In genomic region chr7:6285842-6286705, GRCm38 (mm10) we compare ENCODE assay signal across 8 mouse cellular contexts. TPM values are rescaled to one million over a fixed set of nuclear protein-coding genes. Genes with fewer than 3 reads are reported as not detected.
DNase-seq lines count a peak whose midpoint lies in the region; ATAC-seq lines count a peak whose summit lies in the region.

Zfp667 (plus strand) TSS chr7:6286579.

- H3K4me1 ChIP-seq in heart, embryonic 14.5 days (ENCODE audit: control insufficient read depth in 2 of 2, insufficient read depth in 2 of 2, low read length in 2 of 2), result peaks cover 5 to 11% of the 10 kb centered on the region in 2 experiments; a peak in 3 of 4 replicates
- peaks cover 48% of the 10 kb centered on the region for H3K4me1 ChIP-seq in liver, embryonic 13.5 days (replicated peaks)
- H3K4me1 ChIP-seq in stomach, embryonic 16.5 days (ENCODE audit: control insufficient read depth, insufficient read depth, low read length), result peaks cover 15% of the 10 kb centered on the region

- H3K9me3 ChIP-seq in heart, embryonic 14.5 days (ENCODE audit: control insufficient read depth, low read length), result no peaks in the 10 kb centered on the region
- no peaks in the 10 kb centered on the region for H3K9me3 ChIP-seq in liver, embryonic 13.5 days (replicated peaks)
- H3K9me3 ChIP-seq in stomach, embryonic 16.5 days (replicated peaks; ENCODE audit: control insufficient read depth, low read length), result no peaks in the 10 kb centered on the region

- H3K4me3 ChIP-seq in heart, embryonic 14.5 days (ENCODE audit: control insufficient read depth in 1 of 2, insufficient read depth in 1 of 2, low read depth in 1 of 2, low read length in 2 of 2), result peak within 1 kb of the TSS; percentile 43 to 54
- peak within 1 kb of the TSS; percentile 71 for H3K4me3 ChIP-seq in liver, embryonic 13.5 days (replicated peaks)
- peak within 1 kb of the TSS; percentile 52 for H3K4me3 ChIP-seq in stomach, embryonic 16.5 days (replicated peaks; ENCODE audit: low read length)

- peak within 1 kb of the TSS; percentile 71 to 79 for H3K27ac ChIP-seq in heart, embryonic 14.5 days (replicated peaks in 1 of 2; ENCODE audit: control insufficient read depth in 1 of 2, insufficient read depth in 1 of 2, low read depth in 2 of 2, low read length in 2 of 2)
- peak within 1 kb of the TSS; percentile 76 for H3K27ac ChIP-seq in liver, embryonic 13.5 days
- H3K27ac ChIP-seq in stomach, embryonic 16.5 days (ENCODE audit: low read length), result peak within 1 kb of the TSS; percentile 69

- ATAC-seq in erythroid progenitor cell, adult 5-6 weeks (replicated peaks; ENCODE audit: low FRiP score, poor library complexity, severe bottlenecking), result peak; percentile 82
- peak; percentile 90 for ATAC-seq in heart, embryonic 14.5 days (ENCODE audit: insufficient number of reproducible peaks, insufficient read depth, low FRiP score, low read depth)
- peak; percentile 83 for ATAC-seq in liver, embryonic 13.5 days (ENCODE audit: low read depth)
- peak; percentile 91 for ATAC-seq in stomach, embryonic 16.5 days (ENCODE audit: insufficient read depth, low FRiP score)

- H3K4me2 ChIP-seq in heart, embryonic 14.5 days (ENCODE audit: low read length), result peak within 1 kb of the TSS; percentile 83
- peak within 1 kb of the TSS; percentile 82 for H3K4me2 ChIP-seq in liver, embryonic 13.5 days
- H3K4me2 ChIP-seq in stomach, embryonic 16.5 days (ENCODE audit: low read depth, low read length), result peak within 1 kb of the TSS; percentile 78

- H3K36me3 ChIP-seq in heart, embryonic 14.5 days (ENCODE audit: control insufficient read depth, insufficient read depth, low read length), result no peaks in the 10 kb centered on the region
- peaks cover 3% of the 10 kb centered on the region; the same call in 1 of the 2 replicates for H3K36me3 ChIP-seq in liver, embryonic 13.5 days
- H3K36me3 ChIP-seq in stomach, embryonic 16.5 days (ENCODE audit: control insufficient read depth, insufficient read depth, low read length), result no peaks in the 10 kb centered on the region

- H3K27me3 ChIP-seq in heart, embryonic 14.5 days (ENCODE audit: control insufficient read depth, insufficient read depth, low read length), result no peaks in the 10 kb centered on the region
- no peaks in the 10 kb centered on the region for H3K27me3 ChIP-seq in liver, embryonic 13.5 days
- no peaks in the 10 kb centered on the region for H3K27me3 ChIP-seq in stomach, embryonic 16.5 days (ENCODE audit: control insufficient read depth, insufficient read depth, low read length)

- DNase-seq in CD4-positive helper T cell, adult 2 months (ENCODE audit: low read depth, low spot score), result peak; percentile 97
- peak; percentile 92 for DNase-seq in brain, embryonic 18.5 days (ENCODE audit: low read depth, low spot score)
- DNase-seq in kidney, postnatal 14 days, result peak; percentile 99
- peak; percentile 96 for DNase-seq in liver, embryonic 13.5 days
- DNase-seq in neural tube, embryonic 10.5 days (ENCODE audit: extremely low spot score, low spot score), result peak; percentile 96

- 4% methylated on average over 50 of the region's 50 CpGs for whole genome bisulfite sequencing in heart, embryonic 14.5 days
- 3% methylated on average over 50 of the region's 50 CpGs for WGBS in liver, embryonic 13.5 days (ENCODE audit: insufficient replicate concordance)
- WGBS in stomach, embryonic 16.5 days, result 3% methylated on average over 47 of the region's 50 CpGs

- peak within 1 kb of the TSS; percentile 72 for H3K9ac ChIP-seq in heart, embryonic 14.5 days (ENCODE audit: low read length)
- H3K9ac ChIP-seq in liver, embryonic 13.5 days, result peak within 1 kb of the TSS; percentile 75
- peak within 1 kb of the TSS; percentile 73 for H3K9ac ChIP-seq in stomach, embryonic 16.5 days (ENCODE audit: low read length)

RNA-seq across cellular contexts. Expression of gene Zfp667, which starts in this region (rescaled TPM):
- not detected in 2 replicates for total RNA-seq in erythroid progenitor cell, adult 5-6 weeks (2015; ENCODE audit: low replicate concordance)
- not detected in 2 replicates for total RNA-seq in erythroid progenitor cell, adult 5-6 weeks (2017; ENCODE audit: low replicate concordance)
- polyA plus RNA-seq in heart, embryonic 14.5 days (2014; fragmentation: Nextera tagmentation; extraction: Ambion mirVana), result 3.4 and 3.5 TPM in 2 replicates
- polyA plus RNA-seq in liver, embryonic 13.5 days (2015; fragmentation: Nextera tagmentation; extraction: Ambion mirVana), result 7.1 and 7.6 TPM in 2 replicates
- 7.4 and 9.8 TPM in 2 replicates for polyA plus RNA-seq in stomach, embryonic 16.5 days (2015; fragmentation: Nextera tagmentation; extraction: Ambion mirVana)

Comparison
In these comparisons a context has a peak if more than half of its experiments do, and no peak if none do; other contexts are left out.
1. Peak in every context shown above with its lines: DNase-seq, ATAC-seq, H3K4me3 ChIP-seq and H3K27ac ChIP-seq.
2. Peak in ATAC-seq in erythroid progenitor cell, adult 5-6 weeks; RNA of the gene not detected or under 1 TPM.